Mouse (Mus musculus) stomach, embryonic 14.5 days (tissue): ENCODE measurements around the gene Fam81a. TPM values are rescaled to one million over a fixed set of nuclear protein-coding genes. Genes with fewer than 3 reads are reported as not detected.

Source experiments
- ATAC-seq: fragments of 200-750 bp; cut with Nextera tagmentation; 2 replicates; pipeline ENCODE4 v1.8.0; 2017; ENCODE audit warnings: low read depth, moderate TSS enrichment; ENCODE audit not compliant: insufficient number of reproducible peaks, insufficient read depth, low FRiP score
- H3K27ac ChIP-seq: fragments of 300-500 bp; sonication (generic); 2 replicates; pipeline ENCODE4 v1.5.1; 2014; ENCODE audit warnings: mild to moderate bottlenecking, low read length, moderate library complexity, mixed read lengths
- H3K27me3 ChIP-seq: fragments of 300-500 bp; sonication (generic); 2 replicates; pipeline ENCODE4 v1.6.1; 2014; ENCODE audit warnings: low read length, control low read depth, mixed read lengths; ENCODE audit not compliant: control insufficient read depth, insufficient read depth
- H3K36me3 ChIP-seq: fragments of 300-500 bp; sonication (generic); 2 replicates; pipeline ENCODE4 v1.6.1; 2014; ENCODE audit warnings: mild to moderate bottlenecking, control low read depth, low read length, moderate library complexity, mixed read lengths; ENCODE audit not compliant: control insufficient read depth, insufficient read depth
- H3K4me1 ChIP-seq: fragments of 300-500 bp; sonication (generic); 2 replicates; pipeline ENCODE4 v1.6.1; 2014; ENCODE audit warnings: low read length, control low read depth, mixed read lengths; ENCODE audit not compliant: control insufficient read depth, insufficient read depth
- H3K4me2 ChIP-seq: fragments of 300-500 bp; sonication (generic); replicated peaks from 2 replicates; pipeline ENCODE4 v1.6.1; 2014; ENCODE audit warnings: low read depth, low read length, control low read depth
- H3K4me3 ChIP-seq: fragments of 300-500 bp; sonication (generic); 2 replicates; pipeline ENCODE4 v1.5.1; 2014; ENCODE audit warnings: low read depth, low read length, control low read depth
- H3K9ac ChIP-seq: fragments of 300-500 bp; sonication (generic); replicated peaks from 2 replicates; pipeline ENCODE4 v1.6.1; 2014; ENCODE audit warnings: low read depth, mild to moderate bottlenecking, control low read depth, low read length, moderate library complexity, mixed read lengths
- H3K9me3 ChIP-seq: fragments of 300-500 bp; sonication (generic); 2 replicates; pipeline ENCODE4 v1.6.1; 2016; ENCODE audit warnings: low read depth, low read length, control low read depth; ENCODE audit not compliant: control insufficient read depth
- WGBS: fragments of 180-500 bp; shearing (Covaris S2); extraction: QIAGEN DNeasy Blood & Tissue Kit; methylation state at CpG from one replicate; pipeline ENCODE4 v1.1.7; 2014; 5-methylcytosine and 5-hydroxymethylcytosine counted together
- polyA plus RNA-seq: library from polyadenylated mRNA; unstranded; fragments of >200 nt; fragmentation: Nextera tagmentation; extraction: Ambion mirVana; gene quantifications from 2 replicates; pipeline ENCODE4 v1.2.1, GENCODE M21; 2014

Gene Fam81a
- polyA plus RNA-seq, 1 experiment from 2014 or later = 4.6 TPM

- Histone ChIP-seq H3K9me3 (no peaks in the 10 kb centered on the region; the same call in 1 of the 2 replicates), H3K36me3 (no peaks in the 10 kb centered on the region), H3K27ac (no peak overlapping the region), H3K4me2 (no peak overlapping the region), H3K4me3 (no peak overlapping the region), H3K27me3 (0 out of 2 replicates have a peak, but pooled peaks cover 3% of the 10 kb centered on the region), H3K4me1 (0 out of 2 replicates have a peak, but pooled peaks cover 7% of the 10 kb centered on the region), H3K9ac (no peak overlapping the region)
- WGBS = 73% methylated on average over 4 of the region's 4 CpGs
- no peak for ATAC-seq
Measured at GRCm38 (mm10) chr9:70145426-70145825, 3.1 kb upstream of the Fam81a start.

GRCm38 (mm10) chr9:70143326-70143725 is 966 bp upstream of the Fam81a start:
- ATAC-seq = no peak
- Histone ChIP-seq H3K4me1 (0 out of 2 replicates have a peak, but pooled peaks cover 7% of the 10 kb centered on the region), H3K27ac (no peak overlapping the region), H3K9me3 (no peaks in the 10 kb centered on the region; the same call in 1 of the 2 replicates), H3K9ac (no peak overlapping the region), H3K27me3 (0 out of 2 replicates have a peak, but pooled peaks cover 3% of the 10 kb centered on the region), H3K4me2 (no peak overlapping the region), H3K4me3 (no peak overlapping the region), H3K36me3 (no peaks in the 10 kb centered on the region)
- WGBS = 73% methylated on average over 8 of the region's 8 CpGs

- Histone ChIP-seq H3K4me3 (peak overlapping the region; percentile 56), H3K9me3 (no peaks in the 10 kb centered on the region; the same call in 1 of the 2 replicates), H3K4me2 (peak overlapping the region; percentile 97), H3K4me1 (0 out of 2 replicates have a peak, but pooled peaks cover 7% of the 10 kb centered on the region), H3K36me3 (no peaks in the 10 kb centered on the region), H3K27ac (no peak overlapping the region), H3K9ac (no peak overlapping the region), H3K27me3 (0 out of 2 replicates have a peak, but pooled peaks cover 3% of the 10 kb centered on the region)
- 7% methylated on average over 11 of the region's 11 CpGs for WGBS
- ATAC-seq = 0 out of 2 replicates have a peak, but pooled peaks have one; percentile 8
Measured at GRCm38 (mm10) chr9:70141885-70142326, 454 bp downstream of the Fam81a start.

- Histone ChIP-seq H3K9me3 (no peaks in the 10 kb centered on the region; the same call in 1 of the 2 replicates), H3K4me3 (peak overlapping the region; percentile 56), H3K4me2 (peak overlapping the region; percentile 97), H3K27ac (no peak overlapping the region), H3K9ac (peak overlapping the region; percentile 38), H3K27me3 (0 out of 2 replicates have a peak, but pooled peaks cover 3% of the 10 kb centered on the region), H3K4me1 (0 out of 2 replicates have a peak, but pooled peaks cover 7% of the 10 kb centered on the region), H3K36me3 (no peaks in the 10 kb centered on the region)
- peak; percentile 83; the same call in 1 of the 2 replicates for ATAC-seq
- WGBS = under 1% methylated on average over 74 of the region's 87 CpGs
Measured at GRCm38 (mm10) chr9:70140871-70141796, 1.2 kb downstream of the Fam81a start.

GRCm38 (mm10) chr9:70140340-70140739 is 2.0 kb downstream of the Fam81a start:
- ATAC-seq = no peak
- H3K27ac ChIP-seq = no peak overlapping the region
- 62% methylated on average over 4 of the region's 4 CpGs for WGBS
- H3K4me3 ChIP-seq = peak overlapping the region; percentile 56; the same call in 1 of the 2 replicates
- H3K4me2 ChIP-seq = peak overlapping the region; percentile 97; the same call in 1 of the 2 replicates
- no peaks in the 10 kb centered on the region for H3K36me3 ChIP-seq
- H3K9me3 ChIP-seq = no peaks in the 10 kb centered on the region; the same call in 1 of the 2 replicates
- 0 out of 2 replicates have a peak, but pooled peaks cover 7% of the 10 kb centered on the region for H3K4me1 ChIP-seq
- no peak overlapping the region for H3K9ac ChIP-seq
- 0 out of 2 replicates have a peak, but pooled peaks cover 3% of the 10 kb centered on the region for H3K27me3 ChIP-seq

- Histone ChIP-seq H3K4me3 (no peak overlapping the region), H3K36me3 (no peaks in the 10 kb centered on the region), H3K27me3 (0 out of 2 replicates have a peak, but pooled peaks cover 3% of the 10 kb centered on the region), H3K9ac (no peak overlapping the region), H3K4me1 (0 out of 2 replicates have a peak, but pooled peaks cover 7% of the 10 kb centered on the region), H3K27ac (no peak overlapping the region), H3K4me2 (no peak overlapping the region), H3K9me3 (no peaks in the 10 kb centered on the region)
- 39% methylated on average over 7 of the region's 7 CpGs for WGBS
- no peak for ATAC-seq
Measured at GRCm38 (mm10) chr9:70139331-70139885, 3.0 kb downstream of the Fam81a start.

GRCm38 (mm10) chr9:70138511-70138910 is 3.8 kb downstream of the Fam81a start:
- Histone ChIP-seq H3K9me3 (no peaks in the 10 kb centered on the region), H3K27ac (no peak overlapping the region), H3K27me3 (0 out of 2 replicates have a peak, but pooled peaks cover 3% of the 10 kb centered on the region), H3K9ac (no peak overlapping the region), H3K4me3 (no peak overlapping the region), H3K36me3 (no peaks in the 10 kb centered on the region), H3K4me1 (0 out of 2 replicates have a peak, but pooled peaks cover 7% of the 10 kb centered on the region), H3K4me2 (no peak overlapping the region)
- ATAC-seq = no peak
- WGBS = 65% methylated on average over 7 of the region's 7 CpGs

GRCm38 (mm10) chr9:70137991-70138390 is 4.4 kb downstream of the Fam81a start:
- no peaks in the 10 kb centered on the region for H3K36me3 ChIP-seq
- WGBS = 87% methylated on average over 5 of the region's 5 CpGs
- H3K27ac ChIP-seq = no peak overlapping the region
- no peak for ATAC-seq
- H3K9me3 ChIP-seq = no peaks in the 10 kb centered on the region
- H3K4me1 ChIP-seq = 0 out of 2 replicates have a peak, but pooled peaks cover 7% of the 10 kb centered on the region
- no peak overlapping the region for H3K4me3 ChIP-seq
- no peak overlapping the region for H3K9ac ChIP-seq
- 0 out of 2 replicates have a peak, but pooled peaks cover 3% of the 10 kb centered on the region for H3K27me3 ChIP-seq
- no peak overlapping the region for H3K4me2 ChIP-seq
